Mouse (Mus musculus): Measurements from ENCODE around the gene Adcy3. TPM values are rescaled to one million over a fixed set of nuclear protein-coding genes. Genes with fewer than 3 reads are reported as not detected.

Adcy3 gene
- polyA plus RNA-seq, 1 experiment: 27.1 TPM

GRCm38 (mm10) chr12:4151969-4152368 is 19.1 kb downstream of the Adcy3 start:
- Histone ChIP-seq H3K4me3 (ENCODE audit: insufficient read depth, low read length) (no peak overlapping the region), H3K27ac (ENCODE audit: insufficient read depth, low read length) (no peak overlapping the region), H3K4me1 (ENCODE audit: control insufficient read depth, insufficient read depth, low read length) (no peaks in the 10 kb centered on the region)
- TF ChIP-seq CTCF (IDR thresholded peaks at IDR 0.05; ENCODE audit: extremely low read depth, insufficient read depth, low read length) (no peak), POLR2A (IDR thresholded peaks at IDR 0.05; ENCODE audit: extremely low read depth, insufficient read depth, low read length) (no peak)

- no peak overlapping the region for H3K4me3 ChIP-seq (ENCODE audit: insufficient read depth, low read length)
- no peaks in the 10 kb centered on the region for H3K4me1 ChIP-seq (ENCODE audit: control insufficient read depth, insufficient read depth, low read length)
- H3K27ac ChIP-seq (ENCODE audit: insufficient read depth, low read length): no peak overlapping the region
- TF ChIP-seq POLR2A (IDR thresholded peaks at IDR 0.05; ENCODE audit: extremely low read depth, insufficient read depth, low read length) (no peak), CTCF (IDR thresholded peaks at IDR 0.05; ENCODE audit: extremely low read depth, insufficient read depth, low read length) (no peak)
Measured at GRCm38 (mm10) chr12:4157466-4157865, 24.6 kb downstream of the Adcy3 start.

DNA sequence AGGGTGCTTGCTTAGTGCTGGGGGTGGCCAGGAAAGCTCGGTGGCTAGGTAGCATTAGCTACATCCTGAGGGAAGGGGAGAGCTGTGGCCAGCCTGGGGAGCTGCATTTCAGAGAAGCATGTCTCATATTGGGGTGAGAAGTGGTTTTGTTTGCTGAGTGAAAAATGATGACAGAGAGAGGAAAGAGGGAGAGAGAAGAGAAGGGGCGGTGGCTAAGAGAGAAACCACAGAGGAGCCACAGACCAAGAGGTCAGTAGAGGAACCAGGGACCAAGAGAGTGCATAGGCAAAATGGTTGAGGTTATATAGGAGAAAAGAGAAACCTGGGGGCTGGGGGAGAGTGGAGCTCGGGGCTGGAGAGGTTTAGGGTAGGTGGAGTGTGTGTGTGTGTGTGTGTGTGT is 25.3 kb downstream of the Adcy3 start:
- TF ChIP-seq POLR2A (IDR thresholded peaks at IDR 0.05; ENCODE audit: extremely low read depth, insufficient read depth, low read length) (no peak), CTCF (IDR thresholded peaks at IDR 0.05; ENCODE audit: extremely low read depth, insufficient read depth, low read length) (no peak)
- no peak overlapping the region for H3K4me3 ChIP-seq (ENCODE audit: insufficient read depth, low read length)
- H3K4me1 ChIP-seq (ENCODE audit: control insufficient read depth, insufficient read depth, low read length): no peaks in the 10 kb centered on the region
- H3K27ac ChIP-seq (ENCODE audit: insufficient read depth, low read length): no peak overlapping the region

GRCm38 (mm10) chr12:4158868-4159632 is 26.1 kb downstream of the Adcy3 start:
- Histone ChIP-seq H3K4me1 (ENCODE audit: control insufficient read depth, insufficient read depth, low read length) (no peaks in the 10 kb centered on the region), H3K27ac (ENCODE audit: insufficient read depth, low read length) (no peak overlapping the region), H3K4me3 (ENCODE audit: insufficient read depth, low read length) (no peak overlapping the region)
- TF ChIP-seq POLR2A (IDR thresholded peaks at IDR 0.05; ENCODE audit: extremely low read depth, insufficient read depth, low read length): no peak
- no peak for TF ChIP-seq CTCF (IDR thresholded peaks at IDR 0.05; ENCODE audit: extremely low read depth, insufficient read depth, low read length)

DNA sequence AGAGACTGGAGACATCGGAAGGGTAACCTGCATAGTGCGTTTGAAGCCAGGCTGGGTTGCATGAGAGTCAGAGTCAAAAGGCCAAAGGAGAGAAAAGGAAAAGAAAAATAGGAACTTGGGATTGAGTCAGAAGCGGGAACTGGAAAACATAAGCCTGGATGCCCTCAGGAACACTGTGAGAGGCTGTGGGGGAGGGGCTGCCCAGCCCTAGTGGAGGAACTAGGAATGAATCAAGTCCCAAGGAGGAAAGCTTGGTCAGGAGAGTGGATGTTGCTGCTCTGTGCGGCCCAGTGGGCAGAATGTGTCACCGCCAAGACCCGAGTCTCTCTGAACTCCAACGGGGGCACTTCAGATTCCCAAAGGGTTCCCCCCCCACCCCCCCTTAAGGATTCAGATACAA is 27.4 kb downstream of the Adcy3 start:
- no peaks in the 10 kb centered on the region for H3K4me1 ChIP-seq (ENCODE audit: control insufficient read depth, insufficient read depth, low read length)
- TF ChIP-seq POLR2A (IDR thresholded peaks at IDR 0.05; ENCODE audit: extremely low read depth, insufficient read depth, low read length): no peak
- TF ChIP-seq CTCF (IDR thresholded peaks at IDR 0.05; ENCODE audit: extremely low read depth, insufficient read depth, low read length): no peak

GRCm38 (mm10) chr12:4162886-4163285 is 30.0 kb downstream of the Adcy3 start:
- 0 out of 2 replicates have a peak, but pooled peaks cover 5% of the 10 kb centered on the region for H3K4me1 ChIP-seq (ENCODE audit: control insufficient read depth, insufficient read depth, low read length)
- no peak overlapping the region for H3K27ac ChIP-seq (ENCODE audit: insufficient read depth, low read length)
- TF ChIP-seq CTCF (IDR thresholded peaks at IDR 0.05; ENCODE audit: extremely low read depth, insufficient read depth, low read length) (no peak), POLR2A (IDR thresholded peaks at IDR 0.05; ENCODE audit: extremely low read depth, insufficient read depth, low read length) (no peak)
- no peak overlapping the region for H3K4me3 ChIP-seq (ENCODE audit: insufficient read depth, low read length)

More for the DNA sequence above, 27.4 kb downstream of the Adcy3 start:
- Histone ChIP-seq H3K27ac (ENCODE audit: insufficient read depth, low read length) (no peak overlapping the region), H3K4me3 (ENCODE audit: insufficient read depth, low read length) (no peak overlapping the region)

DNA sequence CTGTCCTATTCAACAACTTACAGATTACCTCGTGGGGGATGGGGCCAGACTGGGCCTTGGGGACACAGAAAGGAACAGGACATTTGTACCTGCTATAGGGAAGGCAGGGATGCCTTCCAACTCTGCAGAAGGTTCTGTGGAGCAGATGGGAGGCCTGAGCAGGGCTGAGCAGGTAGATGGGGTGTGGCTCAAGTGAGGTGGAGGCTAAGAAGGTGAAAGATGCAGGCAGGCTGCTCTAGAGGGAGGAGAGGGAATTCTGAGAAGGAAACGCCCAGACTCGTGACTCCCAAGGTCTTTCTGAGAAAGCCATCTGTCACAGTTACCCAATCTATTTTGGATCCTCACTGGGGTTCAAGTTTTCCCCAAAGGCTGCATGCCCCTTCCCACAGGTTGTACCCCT is 34.1 kb downstream of the Adcy3 start:
- no peak for TF ChIP-seq CTCF (IDR thresholded peaks at IDR 0.05; ENCODE audit: extremely low read depth, insufficient read depth, low read length)
- TF ChIP-seq POLR2A (IDR thresholded peaks at IDR 0.05; ENCODE audit: extremely low read depth, insufficient read depth, low read length): no peak
- no peak overlapping the region for H3K27ac ChIP-seq (ENCODE audit: insufficient read depth, low read length)
- 0 out of 2 replicates have a peak, but pooled peaks cover 5% of the 10 kb centered on the region for H3K4me1 ChIP-seq (ENCODE audit: control insufficient read depth, insufficient read depth, low read length)
- H3K4me3 ChIP-seq (ENCODE audit: insufficient read depth, low read length): no peak overlapping the region

GRCm38 (mm10) chr12:4169058-4169457 is 36.2 kb downstream of the Adcy3 start:
- H3K4me3 ChIP-seq (ENCODE audit: insufficient read depth, low read length): no peak overlapping the region
- H3K4me1 ChIP-seq (ENCODE audit: control insufficient read depth, insufficient read depth, low read length): 0 out of 2 replicates have a peak, but pooled peaks cover 5% of the 10 kb centered on the region
- no peak overlapping the region for H3K27ac ChIP-seq (ENCODE audit: insufficient read depth, low read length)
- no peak for TF ChIP-seq CTCF (IDR thresholded peaks at IDR 0.05; ENCODE audit: extremely low read depth, insufficient read depth, low read length)
- TF ChIP-seq POLR2A (IDR thresholded peaks at IDR 0.05; ENCODE audit: extremely low read depth, insufficient read depth, low read length): no peak

DNA sequence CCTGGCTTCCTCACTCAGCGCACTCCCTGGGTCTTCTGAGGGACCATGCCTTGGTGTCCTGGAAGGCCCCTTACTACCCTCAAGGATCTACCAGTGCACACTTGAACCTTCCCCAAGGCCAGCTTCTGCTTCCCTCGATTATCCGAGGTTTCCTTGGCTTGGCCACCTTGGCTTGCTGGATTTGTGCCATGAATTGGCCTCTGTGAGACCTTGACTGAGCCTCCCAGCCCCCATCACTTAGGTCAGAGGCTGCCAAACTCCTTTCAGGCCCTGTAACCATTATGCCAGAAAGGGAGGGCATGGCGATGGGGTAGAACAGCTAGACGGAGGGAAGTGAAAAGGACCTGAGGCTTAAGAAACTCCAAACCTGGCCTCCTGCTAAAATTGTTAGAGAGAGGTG is 36.7 kb downstream of the Adcy3 start:
- Histone ChIP-seq H3K4me1 (ENCODE audit: control insufficient read depth, insufficient read depth, low read length) (0 out of 2 replicates have a peak, but pooled peaks cover 5% of the 10 kb centered on the region), H3K27ac (ENCODE audit: insufficient read depth, low read length) (no peak overlapping the region), H3K4me3 (ENCODE audit: insufficient read depth, low read length) (no peak overlapping the region)
- TF ChIP-seq CTCF (IDR thresholded peaks at IDR 0.05; ENCODE audit: extremely low read depth, insufficient read depth, low read length) (no peak), POLR2A (IDR thresholded peaks at IDR 0.05; ENCODE audit: extremely low read depth, insufficient read depth, low read length) (no peak)

GRCm38 (mm10) chr12:4173108-4173790 is 40.3 kb downstream of the Adcy3 start:
- H3K4me1 ChIP-seq (ENCODE audit: control insufficient read depth, insufficient read depth, low read length): no peaks in the 10 kb centered on the region
- no peak overlapping the region for H3K27ac ChIP-seq (ENCODE audit: insufficient read depth, low read length)
- TF ChIP-seq CTCF (IDR thresholded peaks at IDR 0.05; ENCODE audit: extremely low read depth, insufficient read depth, low read length): no peak
- TF ChIP-seq POLR2A (IDR thresholded peaks at IDR 0.05; ENCODE audit: extremely low read depth, insufficient read depth, low read length): no peak
- H3K4me3 ChIP-seq (ENCODE audit: insufficient read depth, low read length): no peak overlapping the region
